17 mouse cellular contexts compared by ENCODE assay signal in genomic region chr14:45826023-45826422, GRCm38 (mm10).
DNase-seq lines count a peak whose midpoint lies in the region; ATAC-seq and TF ChIP-seq lines count a peak whose summit lies in the region.
"Had no signal": no experiment of that assay in that cellular context is flagged by ENCODE, and none has a peak within 500 bp of the region (broad histone marks: within the 10 kb centered on the region; RNA-seq: fewer than 3 reads in every experiment).

No protein-coding gene starts in this region.

- peak; percentile 63 for DNase-seq in heart, adult 11 months
- no peak for DNase-seq in heart, postnatal 4 days
- peak; percentile 86 for DNase-seq in embryonic facial prominence, embryonic 14.5 days (ENCODE audit: low spot score)
- no peak for DNase-seq in stomach, postnatal 0 days (ENCODE audit: low spot score)
- no peak for DNase-seq in layer of hippocampus, adult 18-20 months (ENCODE audit: low spot score in 2 of 2)
- DNase-seq in kidney, postnatal 36 days, result no peak
- DNase-seq: adrenal gland, postnatal 36 days; cerebellum, adult 8-10 months; kidney, adult 9 months; kidney, postnatal 4 days; lung, postnatal 10 days had no signal

- TF ChIP-seq EP300 in stomach, postnatal 0 days (optimal IDR thresholded peaks at IDR 0.05), result no peak

- no peak overlapping the region for H3K4me2 ChIP-seq in embryonic facial prominence, embryonic 14.5 days (ENCODE audit: low read depth, low read length)
- H3K4me2 ChIP-seq in limb, embryonic 13.5 days (replicated peaks), result peak overlapping the region; percentile 31
- H3K4me2 ChIP-seq in stomach, postnatal 0 days (replicated peaks; ENCODE audit: low read depth), result no peak overlapping the region
- H3K4me2 ChIP-seq: forebrain, embryonic 13.5 days; heart, embryonic 13.5 days; hindbrain, embryonic 12.5 days; liver, embryonic 15.5 days; neural tube, embryonic 12.5 days had no signal

- H3K36me3 ChIP-seq in embryonic facial prominence, embryonic 14.5 days (ENCODE audit: control insufficient read depth, insufficient read depth, low read length), result no peaks in the 10 kb centered on the region
- H3K36me3 ChIP-seq in limb, embryonic 13.5 days, result no peaks in the 10 kb centered on the region
- no peaks in the 10 kb centered on the region for H3K36me3 ChIP-seq in stomach, postnatal 0 days (ENCODE audit: control insufficient read depth, insufficient read depth, low read length)
- H3K36me3 ChIP-seq: heart, embryonic 13.5 days; hindbrain, embryonic 12.5 days; liver, embryonic 15.5 days; neural tube, embryonic 12.5 days had no signal

- no peaks in the 10 kb centered on the region for H3K4me1 ChIP-seq in embryonic facial prominence, embryonic 14.5 days (ENCODE audit: control insufficient read depth, insufficient read depth, low read length)
- peaks cover 11% of the 10 kb centered on the region for H3K4me1 ChIP-seq in limb, embryonic 13.5 days
- no peaks in the 10 kb centered on the region for H3K4me1 ChIP-seq in stomach, postnatal 0 days (replicated peaks; ENCODE audit: control insufficient read depth, insufficient read depth)
- H3K4me1 ChIP-seq: forebrain, embryonic 13.5 days; heart, embryonic 13.5 days; hindbrain, embryonic 12.5 days; liver, embryonic 15.5 days; neural tube, embryonic 12.5 days had no signal

- H3K4me3 ChIP-seq in embryonic facial prominence, embryonic 14.5 days (ENCODE audit: low read depth, low read length), result no peak overlapping the region
- H3K4me3 ChIP-seq in limb, embryonic 13.5 days, result no peak overlapping the region
- H3K4me3 ChIP-seq in stomach, postnatal 0 days (ENCODE audit: low read depth, low read length), result no peak overlapping the region
- H3K4me3 ChIP-seq: forebrain, embryonic 13.5 days; heart, embryonic 13.5 days; hindbrain, embryonic 12.5 days; liver, embryonic 15.5 days; neural tube, embryonic 12.5 days had no signal

- WGBS in embryonic facial prominence, embryonic 14.5 days, result 33% methylated on average over 3 of the region's 3 CpGs
- WGBS in limb, embryonic 13.5 days, result 39% methylated on average over 3 of the region's 3 CpGs
- 53% methylated on average over 3 of the region's 3 CpGs for WGBS in stomach, postnatal 0 days

- peak; percentile 70 for ATAC-seq in embryonic facial prominence, embryonic 14.5 days (ENCODE audit: low read depth)
- peak; percentile 80 for ATAC-seq in limb, embryonic 13.5 days (ENCODE audit: low FRiP score, low read depth)
- no peak for ATAC-seq in stomach, postnatal 0 days (ENCODE audit: low FRiP score, low TSS enrichment)
- ATAC-seq: forebrain, embryonic 13.5 days had no signal

- H3K27me3 ChIP-seq in embryonic facial prominence, embryonic 14.5 days (replicated peaks; ENCODE audit: control insufficient read depth, insufficient read depth, low read length), result no peaks in the 10 kb centered on the region
- H3K27me3 ChIP-seq in limb, embryonic 13.5 days, result no peaks in the 10 kb centered on the region
- H3K27me3 ChIP-seq in stomach, postnatal 0 days (ENCODE audit: control insufficient read depth, insufficient read depth, low read length), result no peaks in the 10 kb centered on the region
- H3K27me3 ChIP-seq: forebrain, embryonic 13.5 days; heart, embryonic 13.5 days; hindbrain, embryonic 12.5 days; liver, embryonic 15.5 days; neural tube, embryonic 12.5 days had no signal

- H3K27ac ChIP-seq in embryonic facial prominence, embryonic 14.5 days (replicated peaks; ENCODE audit: low read depth, low read length), result 0 out of 2 replicates have a peak overlapping the region, but pooled peaks have one; percentile 25
- peak overlapping the region; percentile 52; the same call in 1 of the 2 replicates for H3K27ac ChIP-seq in limb, embryonic 13.5 days
- H3K27ac ChIP-seq in stomach, postnatal 0 days (replicated peaks), result peak overlapping the region; percentile 36
- H3K27ac ChIP-seq: forebrain, embryonic 13.5 days; heart, embryonic 13.5 days; hindbrain, embryonic 12.5 days; liver, embryonic 15.5 days; neural tube, embryonic 12.5 days had no signal

- TF ChIP-seq CTCF in stomach, postnatal 0 days (IDR thresholded peaks at IDR 0.05; ENCODE audit: low read depth), result no peak

- no peaks in the 10 kb centered on the region for H3K9me3 ChIP-seq in embryonic facial prominence, embryonic 14.5 days (ENCODE audit: control insufficient read depth, low read length)
- no peaks in the 10 kb centered on the region for H3K9me3 ChIP-seq in limb, embryonic 13.5 days
- H3K9me3 ChIP-seq in stomach, postnatal 0 days (ENCODE audit: control insufficient read depth, low read length), result no peaks in the 10 kb centered on the region
- H3K9me3 ChIP-seq: forebrain, embryonic 13.5 days; heart, embryonic 13.5 days; hindbrain, embryonic 12.5 days; liver, embryonic 15.5 days; neural tube, embryonic 12.5 days had no signal

- H3K9ac ChIP-seq in embryonic facial prominence, embryonic 14.5 days (ENCODE audit: low read depth, low read length), result no peak overlapping the region
- no peak overlapping the region for H3K9ac ChIP-seq in limb, embryonic 13.5 days
- no peak overlapping the region for H3K9ac ChIP-seq in stomach, postnatal 0 days (ENCODE audit: low read length)
- H3K9ac ChIP-seq: forebrain, embryonic 13.5 days; heart, embryonic 13.5 days; hindbrain, embryonic 12.5 days; liver, embryonic 15.5 days; neural tube, embryonic 12.5 days had no signal

Comparison
In these comparisons a context has a peak if more than half of its experiments do, and no peak if none do; other contexts are left out.
1. DNase-seq: peak in heart, adult 11 months (single experiment) and embryonic facial prominence, embryonic 14.5 days (single experiment); none in heart, postnatal 4 days (single experiment), stomach, postnatal 0 days (single experiment), layer of hippocampus, adult 18-20 months (0 of 2) and kidney, postnatal 36 days (0 of 2).
2. Peak in every context shown above with its lines, with median percentiles within 50 percentile points of each other: H3K27ac ChIP-seq.